Mouse (Mus musculus) lung, embryonic 16.5 days (tissue): ENCODE data around the gene Ldlrap1. TPM values are rescaled to one million over a fixed set of nuclear protein-coding genes. Genes with fewer than 3 reads are reported as not detected.

Source experiments
- ATAC-seq: fragments of 200-750 bp; cut with Nextera tagmentation; 2 replicates; pipeline ENCODE4 v1.8.0; 2017; ENCODE audit warnings: low read depth, mild to moderate bottlenecking, moderate library complexity
- H3K27ac ChIP-seq: fragments of 300-500 bp; sonication (generic); 2 replicates; pipeline ENCODE4 v1.5.1; 2014; ENCODE audit warnings: mild to moderate bottlenecking, control low read depth, low read length
- H3K27me3 ChIP-seq: fragments of 300-500 bp; sonication (generic); 2 replicates; pipeline ENCODE4 v1.6.1; 2014; ENCODE audit warnings: low read depth, low read length, mixed read lengths; ENCODE audit not compliant: control insufficient read depth, insufficient read depth
- H3K36me3 ChIP-seq: fragments of 300-500 bp; sonication (generic); 2 replicates; pipeline ENCODE4 v1.6.1; 2014; ENCODE audit warnings: low read length; ENCODE audit not compliant: control insufficient read depth, insufficient read depth
- H3K4me1 ChIP-seq: fragments of 300-500 bp; sonication (generic); replicated peaks from 2 replicates; pipeline ENCODE4 v1.6.1; 2014; ENCODE audit warnings: low read length, mixed read lengths; ENCODE audit not compliant: control insufficient read depth, insufficient read depth
- H3K4me2 ChIP-seq: fragments of 300-500 bp; sonication (generic); 2 replicates; pipeline ENCODE4 v1.6.1; 2014; ENCODE audit warnings: low read depth, low read length, control low read depth
- H3K4me3 ChIP-seq: fragments of 300-500 bp; sonication (generic); 2 replicates; pipeline ENCODE4 v1.5.1; 2014; ENCODE audit warnings: mild to moderate bottlenecking, low read length, control low read depth
- H3K9ac ChIP-seq: fragments of 300-500 bp; sonication (generic); 2 replicates; pipeline ENCODE4 v1.6.1; 2014; ENCODE audit warnings: low read length, control low read depth
- H3K9me3 ChIP-seq: fragments of 300-500 bp; sonication (generic); 2 replicates; pipeline ENCODE4 v1.6.1; 2016; ENCODE audit warnings: low read length; ENCODE audit not compliant: control insufficient read depth
- WGBS: fragments of 180-500 bp; shearing (Covaris S2); extraction: QIAGEN DNeasy Blood & Tissue Kit; methylation state at CpG from one replicate; pipeline ENCODE4 v1.1.7; 2014; 5-methylcytosine and 5-hydroxymethylcytosine counted together
- polyA plus RNA-seq: library from polyadenylated mRNA; unstranded; fragments of >200 nt; fragmentation: Nextera tagmentation; extraction: Ambion mirVana; gene quantifications from 2 replicates; pipeline ENCODE4 v1.2.1, GENCODE M21; 2015

Gene Ldlrap1
- polyA plus RNA-seq, 1 experiment from 2014 or later: 25.2 TPM

- Histone ChIP-seq H3K36me3 (no peaks in the 10 kb centered on the region), H3K4me1 (peaks cover 22% of the 10 kb centered on the region), H3K4me3 (no peak overlapping the region), H3K27me3 (no peaks in the 10 kb centered on the region), H3K27ac (peak overlapping the region; percentile 13; the same call in 1 of the 2 replicates), H3K9me3 (no peaks in the 10 kb centered on the region), H3K9ac (no peak overlapping the region), H3K4me2 (no peak overlapping the region)
- ATAC-seq: peak; percentile 49
- WGBS: 40% methylated on average over 14 of the region's 14 CpGs
Observed at GRCm38 (mm10) chr4:134779136-134779934, 11.5 kb upstream of the Ldlrap1 start.

DNA sequence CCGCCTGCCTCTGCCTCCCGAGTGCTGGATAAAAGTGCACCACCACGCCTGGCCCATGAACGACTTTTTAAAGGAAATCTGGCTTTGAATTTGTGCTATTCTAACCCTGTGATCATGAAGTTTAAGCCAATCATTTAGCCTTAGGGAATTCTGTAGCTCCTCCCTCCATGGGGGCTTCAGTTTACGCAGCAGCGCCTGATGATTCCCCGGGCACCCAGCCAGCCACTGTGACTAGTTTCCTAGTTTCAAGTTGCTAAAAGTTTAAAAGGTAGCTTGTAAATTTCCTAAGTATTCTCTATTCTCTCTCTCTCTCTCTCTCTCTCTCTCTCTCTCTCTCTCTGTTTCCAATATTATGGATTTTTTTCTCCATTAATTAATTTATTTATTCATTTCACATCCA, 8.4 kb upstream of the Ldlrap1 start:
- no peak overlapping the region for H3K9ac ChIP-seq
- H3K4me2 ChIP-seq: no peak overlapping the region
- H3K27me3 ChIP-seq: no peaks in the 10 kb centered on the region
- H3K9me3 ChIP-seq: no peaks in the 10 kb centered on the region
- H3K27ac ChIP-seq: peak overlapping the region; percentile 13; the same call in 1 of the 2 replicates
- WGBS: 37% methylated on average over 7 of the region's 7 CpGs
- peaks cover 22% of the 10 kb centered on the region for H3K4me1 ChIP-seq
- peak; percentile 13; the same call in 1 of the 2 replicates for ATAC-seq
- H3K4me3 ChIP-seq: no peak overlapping the region
- no peaks in the 10 kb centered on the region for H3K36me3 ChIP-seq

DNA sequence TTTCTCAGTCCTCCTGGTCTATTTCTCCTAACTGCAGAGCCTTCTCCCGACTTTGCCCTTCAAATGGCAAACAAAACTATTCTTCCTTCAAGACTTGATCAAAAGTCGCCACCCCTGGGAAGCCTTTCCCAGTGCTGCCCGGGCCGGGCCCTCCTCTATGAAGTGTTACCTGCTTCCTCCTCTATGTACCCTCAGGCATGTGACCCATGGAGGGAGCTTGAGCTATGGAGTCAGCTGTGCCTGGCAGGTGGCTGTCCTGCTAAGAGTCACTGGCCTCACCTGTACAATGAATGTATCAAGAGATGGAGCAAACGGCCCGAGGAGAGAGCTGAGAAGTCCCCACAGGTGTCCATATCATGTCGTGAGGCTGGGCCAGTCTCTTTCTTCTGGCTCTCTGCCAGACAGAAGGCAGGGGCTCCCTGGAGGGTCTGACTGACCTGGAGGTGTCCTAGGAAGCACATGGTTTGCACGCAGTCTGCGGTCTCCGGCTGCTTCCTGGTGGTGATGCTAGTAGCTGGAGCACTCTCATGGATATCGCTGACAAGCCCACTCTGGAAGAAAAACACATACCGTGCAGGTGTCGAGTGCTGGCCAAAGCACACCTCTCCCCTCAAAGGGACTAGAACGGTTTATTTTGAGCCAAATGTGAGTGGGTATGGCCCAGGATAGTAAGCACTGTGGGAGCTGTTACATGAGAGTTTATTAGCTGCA, 7.6 kb upstream of the Ldlrap1 start:
- Histone ChIP-seq H3K4me3 (no peak overlapping the region), H3K9ac (no peak overlapping the region), H3K27me3 (no peaks in the 10 kb centered on the region), H3K4me1 (peaks cover 22% of the 10 kb centered on the region), H3K36me3 (no peaks in the 10 kb centered on the region), H3K27ac (peak overlapping the region; percentile 14; the same call in 1 of the 2 replicates), H3K9me3 (no peaks in the 10 kb centered on the region), H3K4me2 (no peak overlapping the region)
- 25% methylated on average over 14 of the region's 14 CpGs for WGBS
- peak; percentile 70 for ATAC-seq

GRCm38 (mm10) chr4:134774126-134774525, 6.3 kb upstream of the Ldlrap1 start:
- WGBS: 77% methylated on average over 6 of the region's 6 CpGs
- no peak overlapping the region for H3K4me3 ChIP-seq

GRCm38 (mm10) chr4:134772805-134773674, 5.2 kb upstream of the Ldlrap1 start:
- no peaks in the 10 kb centered on the region for H3K36me3 ChIP-seq
- H3K9ac ChIP-seq: no peak overlapping the region
- H3K4me3 ChIP-seq: no peak overlapping the region
- peaks cover 19% of the 10 kb centered on the region for H3K4me1 ChIP-seq
- no peaks in the 10 kb centered on the region for H3K9me3 ChIP-seq
- H3K27ac ChIP-seq: no peak overlapping the region
- 41% methylated on average over 4 of the region's 4 CpGs for WGBS
- H3K27me3 ChIP-seq: no peaks in the 10 kb centered on the region
- no peak overlapping the region for H3K4me2 ChIP-seq
- 0 out of 2 replicates have a peak, but pooled peaks have one; percentile 13 for ATAC-seq

More at GRCm38 (mm10) chr4:134774126-134774525, 6.3 kb upstream of the Ldlrap1 start:
- peaks cover 14% of the 10 kb centered on the region for H3K4me1 ChIP-seq
- H3K27me3 ChIP-seq: no peaks in the 10 kb centered on the region
- no peak for ATAC-seq
- H3K27ac ChIP-seq: no peak overlapping the region
- no peaks in the 10 kb centered on the region for H3K9me3 ChIP-seq
- H3K4me2 ChIP-seq: no peak overlapping the region
- no peak overlapping the region for H3K9ac ChIP-seq
- no peaks in the 10 kb centered on the region for H3K36me3 ChIP-seq

DNA sequence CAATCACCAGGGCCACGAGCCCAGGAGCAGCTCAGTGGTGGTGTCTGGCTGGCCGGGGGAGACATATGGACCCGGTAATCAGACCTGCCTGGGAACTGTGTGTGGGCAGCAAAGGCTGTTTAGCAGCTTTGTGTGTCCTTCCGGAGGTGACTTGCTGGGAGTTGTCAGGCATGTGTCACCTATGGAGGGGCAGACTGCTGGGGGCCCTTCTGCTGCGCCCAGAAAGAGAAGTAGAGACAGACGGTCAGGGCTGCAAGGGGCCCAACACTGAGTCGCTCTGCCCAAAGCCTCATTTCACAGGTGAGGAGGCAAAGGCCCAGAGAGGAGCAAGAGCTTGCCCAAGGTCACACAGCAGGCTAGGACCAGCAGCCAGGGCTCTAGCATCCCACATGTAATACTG, 2.1 kb upstream of the Ldlrap1 start:
- no peak overlapping the region for H3K4me3 ChIP-seq
- no peaks in the 10 kb centered on the region for H3K9me3 ChIP-seq
- no peak overlapping the region for H3K27ac ChIP-seq
- H3K27me3 ChIP-seq: no peaks in the 10 kb centered on the region
- WGBS: 68% methylated on average over 7 of the region's 7 CpGs
- H3K4me1 ChIP-seq: peaks cover 24% of the 10 kb centered on the region
- H3K9ac ChIP-seq: no peak overlapping the region
- H3K4me2 ChIP-seq: no peak overlapping the region
- ATAC-seq: no peak
- no peaks in the 10 kb centered on the region for H3K36me3 ChIP-seq

GRCm38 (mm10) chr4:134769081-134769811, 1.4 kb upstream of the Ldlrap1 start:
- Histone ChIP-seq H3K4me3 (no peak overlapping the region), H3K27me3 (no peaks in the 10 kb centered on the region), H3K27ac (no peak overlapping the region), H3K36me3 (no peaks in the 10 kb centered on the region), H3K9me3 (no peaks in the 10 kb centered on the region), H3K9ac (no peak overlapping the region), H3K4me1 (peaks cover 27% of the 10 kb centered on the region), H3K4me2 (no peak overlapping the region)
- WGBS: 61% methylated on average over 7 of the region's 7 CpGs
- ATAC-seq: no peak

DNA sequence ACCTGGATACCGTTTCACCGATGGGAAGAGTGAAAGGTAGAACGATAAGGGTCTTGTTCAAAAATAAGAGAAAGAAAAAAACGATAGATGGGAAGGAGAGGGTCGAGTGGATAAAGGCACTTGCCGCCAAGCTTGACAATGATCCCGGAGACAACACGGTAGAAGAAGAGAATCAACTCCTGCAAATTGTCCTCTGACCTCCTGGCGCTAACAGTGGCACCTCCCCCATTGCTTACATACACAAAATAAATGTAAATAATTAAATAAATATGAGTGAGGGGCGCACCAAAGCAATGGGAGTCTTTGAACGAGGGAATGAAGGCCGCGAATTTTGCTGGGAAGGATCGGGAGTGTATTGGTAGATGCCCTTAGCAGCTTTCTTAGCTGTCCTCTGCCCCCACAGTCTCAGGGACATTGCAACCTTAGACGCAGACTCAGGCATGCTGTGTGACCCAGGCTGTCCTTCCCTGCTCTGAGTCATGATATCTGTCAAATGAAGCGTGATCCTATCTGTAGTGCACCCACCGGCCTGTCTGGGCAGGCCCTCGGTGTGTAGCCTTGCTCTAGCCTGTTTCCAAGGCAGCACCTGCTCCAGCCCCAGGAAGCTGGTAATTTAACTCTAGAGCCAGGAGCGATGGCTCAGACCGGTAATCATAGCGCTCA, 533 bp upstream of the Ldlrap1 start:
- Histone ChIP-seq H3K27ac (no peak overlapping the region), H3K9me3 (no peaks in the 10 kb centered on the region), H3K9ac (peak overlapping the region; percentile 65), H3K36me3 (no peaks in the 10 kb centered on the region), H3K4me2 (peak overlapping the region; percentile 97), H3K4me3 (peak overlapping the region; percentile 81), H3K27me3 (no peaks in the 10 kb centered on the region), H3K4me1 (peaks cover 30% of the 10 kb centered on the region)
- no peak for ATAC-seq
- 11% methylated on average over 21 of the region's 21 CpGs for WGBS
